Comparison of ENCODE assay signal across 8 mouse cellular contexts in the genomic region with DNA sequence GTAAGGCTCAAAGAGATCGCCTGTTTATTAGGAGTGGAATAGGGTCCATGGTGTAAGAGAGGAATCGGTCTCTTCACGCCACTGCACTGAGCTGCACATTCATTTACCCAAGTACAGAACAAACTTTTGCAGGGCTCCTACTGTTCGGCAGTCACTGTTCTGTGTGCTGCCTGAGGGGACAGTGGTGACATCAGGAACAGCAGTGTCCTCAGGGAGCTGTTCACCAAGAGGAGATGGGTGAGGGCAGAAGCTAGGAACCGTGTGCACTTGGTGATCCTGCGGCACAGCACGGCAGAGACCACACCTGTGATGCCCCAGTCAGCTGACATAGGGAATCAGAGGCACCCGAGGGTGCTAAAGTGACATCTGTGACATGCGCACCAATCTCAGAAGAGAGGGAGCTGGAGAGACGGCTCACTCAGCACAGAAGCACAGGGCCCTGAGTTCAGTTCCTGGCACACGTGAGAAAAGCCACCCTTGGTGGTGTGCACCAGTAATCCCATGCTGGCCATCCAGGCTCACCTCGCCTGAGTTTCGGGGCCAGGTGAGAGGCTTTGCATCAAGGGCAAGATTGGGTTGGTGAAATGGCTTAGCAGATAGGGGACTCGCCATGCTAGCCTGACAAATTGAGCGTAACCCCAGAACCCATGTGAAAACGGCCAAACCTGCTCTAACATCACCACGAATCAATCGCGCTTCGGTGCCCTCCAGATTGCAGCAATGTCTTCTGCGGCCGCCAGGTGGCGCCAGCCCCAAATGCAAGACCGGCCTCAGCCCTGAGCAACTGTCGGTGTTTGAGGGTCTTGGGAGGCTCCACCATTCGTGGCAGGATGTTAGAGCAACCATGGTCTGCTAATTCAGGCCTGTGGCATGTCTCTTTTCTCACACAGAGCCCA. TPM values are rescaled to one million over a fixed set of nuclear protein-coding genes. Genes with fewer than 3 reads are reported as not detected.
DNase-seq lines count a peak whose midpoint lies in the region; ATAC-seq and TF ChIP-seq lines count a peak whose summit lies in the region.

No protein-coding gene starts in this region.

- 42% methylated on average over 26 of the region's 26 CpGs for WGBS in embryonic facial prominence, embryonic 14.5 days
- 47% methylated on average over 26 of the region's 26 CpGs for WGBS in heart, embryonic 10.5 days
- 44% methylated on average over 26 of the region's 26 CpGs for WGBS in kidney, postnatal 0 days
- WGBS in liver, embryonic 13.5 days (ENCODE audit: insufficient replicate concordance) = 37% methylated on average over 26 of the region's 26 CpGs

- H3K9ac ChIP-seq in embryonic facial prominence, embryonic 14.5 days (ENCODE audit: low read depth, low read length) = no peak overlapping the region
- no peak overlapping the region for H3K9ac ChIP-seq in kidney, postnatal 0 days (ENCODE audit: low read depth, low read length)
- no peak overlapping the region for H3K9ac ChIP-seq in liver, embryonic 13.5 days

- DNase-seq in B cell, adult 2 months = peak; percentile 90
- peak; percentile 62 to 69 for DNase-seq in adrenal gland, postnatal 4 days (ENCODE audit: low spot score in 2 of 2)
- peak; percentile 83 for DNase-seq in embryonic facial prominence, embryonic 14.5 days (ENCODE audit: low spot score)
- peak; percentile 89 for DNase-seq in heart, embryonic 10.5 days (ENCODE audit: low spot score)
- peak; percentile 83 for DNase-seq in kidney, postnatal 0 days (ENCODE audit: low spot score)
- peak; percentile 64 for DNase-seq in liver, embryonic 13.5 days
- peak; percentile 87 for DNase-seq in neural tube, embryonic 10.5 days (ENCODE audit: extremely low spot score, low spot score)
- peak; percentile 86 for DNase-seq in splenic B cell, adult 2 months (ENCODE audit: low read depth, low spot score)

- H3K36me3 ChIP-seq in embryonic facial prominence, embryonic 14.5 days (ENCODE audit: control insufficient read depth, insufficient read depth, low read length) = no peaks in the 10 kb centered on the region
- H3K36me3 ChIP-seq in heart, embryonic 10.5 days = no peaks in the 10 kb centered on the region
- H3K36me3 ChIP-seq in kidney, postnatal 0 days (ENCODE audit: insufficient read depth, low read length) = no peaks in the 10 kb centered on the region
- no peaks in the 10 kb centered on the region for H3K36me3 ChIP-seq in liver, embryonic 13.5 days
- no peaks in the 10 kb centered on the region for H3K36me3 ChIP-seq in splenic B cell, adult 2 months (ENCODE audit: control insufficient read depth, insufficient read depth, low read length, poor library complexity, severe bottlenecking)

- H3K9me3 ChIP-seq in embryonic facial prominence, embryonic 14.5 days (ENCODE audit: control insufficient read depth, low read length) = no peaks in the 10 kb centered on the region
- no peaks in the 10 kb centered on the region for H3K9me3 ChIP-seq in heart, embryonic 10.5 days
- no peaks in the 10 kb centered on the region for H3K9me3 ChIP-seq in kidney, postnatal 0 days (replicated peaks; ENCODE audit: low read length)
- H3K9me3 ChIP-seq in liver, embryonic 13.5 days (replicated peaks) = no peaks in the 10 kb centered on the region

- peak; percentile 85 for ATAC-seq in embryonic facial prominence, embryonic 14.5 days (ENCODE audit: low read depth)
- ATAC-seq in kidney, postnatal 0 days (replicated peaks; ENCODE audit: low FRiP score, low read depth) = peak; percentile 74; the same call in 1 of the 2 replicates
- peak; percentile 43; the same call in 1 of the 2 replicates for ATAC-seq in liver, embryonic 13.5 days (ENCODE audit: low read depth)

- no peak overlapping the region for H3K4me2 ChIP-seq in embryonic facial prominence, embryonic 14.5 days (ENCODE audit: low read depth, low read length)
- no peak overlapping the region for H3K4me2 ChIP-seq in kidney, postnatal 0 days (ENCODE audit: low read length)
- no peak overlapping the region for H3K4me2 ChIP-seq in liver, embryonic 13.5 days

- H3K27me3 ChIP-seq in embryonic facial prominence, embryonic 14.5 days (replicated peaks; ENCODE audit: control insufficient read depth, insufficient read depth, low read length) = no peaks in the 10 kb centered on the region
- no peaks in the 10 kb centered on the region for H3K27me3 ChIP-seq in heart, embryonic 10.5 days (ENCODE audit: insufficient read depth, poor library complexity, severe bottlenecking)
- H3K27me3 ChIP-seq in kidney, postnatal 0 days (ENCODE audit: insufficient read depth, low read length) = no peaks in the 10 kb centered on the region
- peaks cover 6% of the 10 kb centered on the region; the same call in 1 of the 2 replicates for H3K27me3 ChIP-seq in liver, embryonic 13.5 days
- H3K27me3 ChIP-seq in splenic B cell, adult 2 months (ENCODE audit: control insufficient read depth, insufficient read depth, low read length, poor library complexity, severe bottlenecking) = no peaks in the 10 kb centered on the region

- peak; percentile 100 for TF ChIP-seq CTCF in kidney, postnatal 0 days (IDR thresholded peaks at IDR 0.05; ENCODE audit: low read depth)

- H3K27ac ChIP-seq in embryonic facial prominence, embryonic 14.5 days (replicated peaks; ENCODE audit: low read depth, low read length) = no peak overlapping the region
- H3K27ac ChIP-seq in heart, embryonic 10.5 days = no peak overlapping the region
- no peak overlapping the region for H3K27ac ChIP-seq in kidney, postnatal 0 days
- no peak overlapping the region for H3K27ac ChIP-seq in liver, embryonic 13.5 days

- H3K4me1 ChIP-seq in embryonic facial prominence, embryonic 14.5 days (ENCODE audit: control insufficient read depth, insufficient read depth, low read length) = no peaks in the 10 kb centered on the region
- H3K4me1 ChIP-seq in heart, embryonic 10.5 days = peaks cover 9% of the 10 kb centered on the region; the same call in 1 of the 2 replicates
- H3K4me1 ChIP-seq in kidney, postnatal 0 days (replicated peaks; ENCODE audit: insufficient read depth, low read length) = no peaks in the 10 kb centered on the region
- H3K4me1 ChIP-seq in liver, embryonic 13.5 days (replicated peaks) = peaks cover 5% of the 10 kb centered on the region; the same call in 1 of the 2 replicates

- H3K4me3 ChIP-seq in embryonic facial prominence, embryonic 14.5 days (ENCODE audit: low read depth, low read length) = no peak overlapping the region
- no peak overlapping the region for H3K4me3 ChIP-seq in heart, embryonic 10.5 days
- H3K4me3 ChIP-seq in kidney, postnatal 0 days (replicated peaks; ENCODE audit: low read depth, low read length) = no peak overlapping the region
- H3K4me3 ChIP-seq in liver, embryonic 13.5 days (replicated peaks) = no peak overlapping the region

RNA-seq across cellular contexts. Expression of a gene that starts 39.9 kb away (rescaled TPM):
- total RNA-seq in adrenal gland, postnatal 4 days (2021) = 10 to 100 TPM; 21.5 to 22.3 TPM
- polyA plus RNA-seq in embryonic facial prominence, embryonic 14.5 days (2014; fragmentation: Nextera tagmentation; extraction: Ambion mirVana) = 37.6 and 38.3 TPM in 2 replicates
- polyA plus RNA-seq in heart, embryonic 10.5 days (2016; fragmentation: Nextera tagmentation; extraction: Ambion mirVana) = 16.3 and 21.4 TPM in 2 replicates
- polyA plus RNA-seq in kidney, postnatal 0 days (2015; fragmentation: Nextera tagmentation; extraction: Ambion mirVana) = 17.7 and 18.7 TPM in 2 replicates
- 1.2 and 1.4 TPM in 2 replicates for polyA plus RNA-seq in liver, embryonic 13.5 days (2015; fragmentation: Nextera tagmentation; extraction: Ambion mirVana)
